Mouse (Mus musculus) forebrain, embryonic 14.5 days (tissue): ENCODE data around the gene L3mbtl1. TPM values are rescaled to one million over a fixed set of nuclear protein-coding genes. Genes with fewer than 3 reads are reported as not detected.
"Not testable (repeated sequence)": the region's sequence is repeated elsewhere in the genome, so short reads cannot be mapped to it uniquely, and the experiment has no call there.

Experiments
- ATAC-seq: fragments of 200-750 bp; cut with Nextera tagmentation; 2 replicates; pipeline ENCODE4 v1.8.0; 2017; ENCODE audit warnings: mild to moderate bottlenecking, moderate library complexity
- DNase-seq: peaks from one replicate; pipeline ENCODE4 v3.0.0-alpha.2; 2015; ENCODE audit warnings: low spot score
- H3K27ac ChIP-seq: fragments of 300-500 bp; sonication (generic); 2 replicates; pipeline ENCODE4 v1.5.1; 2014; ENCODE audit warnings: low read depth, mild to moderate bottlenecking, control low read depth, low read length, moderate library complexity
- H3K27me3 ChIP-seq: fragments of 300-500 bp; sonication (generic); replicated peaks from 2 replicates; pipeline ENCODE4 v1.6.1; 2014; ENCODE audit warnings: low read length, control low read depth, mixed read lengths; ENCODE audit not compliant: control insufficient read depth, insufficient read depth
- H3K36me3 ChIP-seq: fragments of 300-500 bp; sonication (generic); 2 replicates; pipeline ENCODE4 v1.6.1; 2014; ENCODE audit warnings: low read length, control low read depth; ENCODE audit not compliant: control insufficient read depth, insufficient read depth
- H3K4me1 ChIP-seq: fragments of 300-500 bp; sonication (generic); 2 replicates; pipeline ENCODE4 v1.6.1; 2014; ENCODE audit warnings: antibody characterized with exemption, low read length, control low read depth; ENCODE audit not compliant: control insufficient read depth, insufficient read depth
- H3K4me2 ChIP-seq: fragments of 300-500 bp; sonication (generic); 2 replicates; pipeline ENCODE4 v1.6.1; 2014; ENCODE audit warnings: mild to moderate bottlenecking, control low read depth, low read length
- H3K4me3 ChIP-seq: fragments of 300-500 bp; sonication (generic); 2 replicates; pipeline ENCODE4 v1.5.1; 2014; ENCODE audit warnings: low read depth, low read length, control low read depth
- H3K9ac ChIP-seq: fragments of 300-500 bp; sonication (generic); 2 replicates; pipeline ENCODE4 v1.6.1; 2014; ENCODE audit warnings: mild to moderate bottlenecking, low read length, control low read depth, moderate library complexity
- H3K9me3 ChIP-seq: fragments of 300-500 bp; sonication (generic); replicated peaks from 2 replicates; pipeline ENCODE4 v1.6.1; 2016; ENCODE audit warnings: low read length, control low read depth, mixed read lengths; ENCODE audit not compliant: control insufficient read depth
- WGBS: fragments of 180-500 bp; shearing (Covaris S2); extraction: QIAGEN DNeasy Blood & Tissue Kit; methylation state at CpG from one replicate; pipeline ENCODE4 v1.1.7; 2014; 5-methylcytosine and 5-hydroxymethylcytosine counted together
- polyA plus RNA-seq: library from polyadenylated mRNA; unstranded; fragments of >200 nt; fragmentation: Nextera tagmentation; extraction: Ambion mirVana; gene quantifications from 2 replicates; pipeline ENCODE4 v1.2.1, GENCODE M21; 2014

Gene L3mbtl1
- 0.11 and 0.70 TPM in 2 replicates for polyA plus RNA-seq

DNA sequence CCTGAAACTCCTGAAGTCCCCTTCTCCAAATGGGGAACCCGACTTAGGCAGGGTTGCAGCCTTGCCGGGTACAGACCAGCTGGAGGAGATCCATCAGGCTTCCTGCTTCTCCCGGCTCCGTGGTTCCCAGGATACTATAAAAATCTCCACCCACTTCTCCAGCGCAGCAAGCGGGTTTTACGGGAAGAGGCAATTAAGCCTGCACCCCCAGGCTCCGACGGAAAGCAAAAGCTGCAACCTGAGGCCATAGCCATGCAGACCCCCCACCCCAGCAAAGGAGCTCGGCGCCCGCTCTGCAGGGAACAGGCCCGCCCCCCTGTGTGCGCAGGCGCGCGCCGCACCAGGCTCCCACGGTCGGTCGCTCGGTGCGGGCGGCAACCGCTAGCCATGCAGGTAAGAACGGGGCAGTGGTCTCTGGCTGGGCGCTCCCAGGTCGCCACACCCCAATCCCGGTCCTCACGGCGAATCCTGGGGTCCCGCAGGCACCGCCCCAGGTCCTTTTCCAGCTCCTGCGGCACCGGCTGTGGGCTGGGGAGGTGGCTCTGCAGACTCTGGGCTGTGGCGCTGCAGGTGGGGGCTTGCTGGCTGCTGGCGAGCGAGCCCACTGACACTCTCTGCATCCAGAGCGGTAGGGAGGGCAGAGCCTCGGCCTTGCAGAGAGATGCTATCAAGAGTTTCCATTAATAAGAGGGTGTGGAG is at the start of gene L3mbtl1:
TSS of gene L3mbtl1 (plus strand) at position 325 of the 699 bp plus-strand sequence.
- peak within 1 kb of the TSS; percentile 66 for H3K9ac ChIP-seq
- DNase-seq (peak; percentile 39), ATAC-seq (peak; percentile 78)
- no peaks in the 10 kb centered on the region; the same call in 1 of the 2 replicates for H3K27me3 ChIP-seq
- WGBS = 0% methylated on average over 36 of the region's 40 CpGs
- H3K4me1 ChIP-seq = peaks cover 2% of the 10 kb centered on the region; the same call in 1 of the 2 replicates
- peak within 1 kb of the TSS; percentile 97 for H3K4me2 ChIP-seq
- no peaks in the 10 kb centered on the region for H3K9me3 ChIP-seq
- peak within 1 kb of the TSS; percentile 49 for H3K4me3 ChIP-seq
- H3K36me3 ChIP-seq = peaks cover 30% of the 10 kb centered on the region
- no peak within 1 kb of the TSS for H3K27ac ChIP-seq

DNA sequence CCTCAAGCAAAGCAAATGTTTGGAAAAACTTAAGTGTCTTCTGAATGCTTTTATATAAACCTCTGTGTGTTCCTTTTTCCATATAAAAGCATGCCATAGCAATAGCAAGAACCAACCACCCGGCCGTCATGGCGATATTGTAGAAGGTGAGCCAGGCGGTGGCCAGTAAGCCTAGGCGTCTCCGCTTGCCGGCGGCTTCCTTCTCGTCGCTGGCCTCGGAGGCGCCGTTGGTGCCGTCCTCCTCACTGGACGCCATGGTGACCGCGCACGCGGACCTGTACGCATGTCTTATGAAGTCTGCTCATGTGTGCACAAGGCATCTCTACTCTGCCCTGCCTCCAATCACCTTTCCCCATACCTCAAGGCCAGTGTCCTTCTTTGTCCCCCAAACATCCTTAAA is 44.0 kb upstream of the L3mbtl1 start:
- H3K27ac ChIP-seq, H3K4me3 ChIP-seq, H3K9me3 ChIP-seq, H3K27me3 ChIP-seq, H3K4me1 ChIP-seq, H3K4me2 ChIP-seq, DNase-seq, H3K9ac ChIP-seq, ATAC-seq, H3K36me3 ChIP-seq: not testable (repeated sequence)
- 92% methylated on average over 19 of the region's 20 CpGs for WGBS

DNA sequence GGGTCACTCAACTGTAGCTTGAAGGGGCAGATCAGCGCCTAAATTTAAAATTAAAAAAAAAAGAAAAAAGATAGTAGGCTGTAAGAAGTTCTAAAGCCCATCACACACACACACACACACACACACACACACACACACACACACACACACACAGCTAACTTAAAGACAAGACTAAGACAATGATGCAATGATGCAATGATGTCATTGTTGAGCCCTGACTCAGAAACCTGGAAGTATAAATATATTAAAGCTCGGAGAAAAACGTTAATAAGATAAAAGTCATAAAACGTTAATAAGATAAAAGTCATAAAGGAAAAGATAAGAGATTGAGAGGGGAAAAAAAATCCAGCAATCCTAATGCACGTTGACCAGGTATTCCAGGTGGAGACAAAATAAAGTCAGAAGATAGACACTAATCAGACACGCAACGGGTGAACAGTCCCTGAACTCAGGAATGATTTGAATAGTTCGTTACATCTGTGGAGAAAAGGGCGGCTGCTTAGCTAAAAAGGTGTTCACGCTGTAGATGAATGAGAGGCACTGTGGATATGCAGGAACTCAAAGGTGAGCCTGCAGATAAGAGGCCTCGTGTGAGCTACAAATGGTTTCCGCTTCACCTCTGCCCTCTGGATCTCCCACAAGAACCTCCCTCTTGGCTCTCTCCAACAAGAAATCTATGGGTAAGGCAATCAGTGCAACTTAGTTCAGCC is 43.2 kb upstream of the L3mbtl1 start:
- H3K9ac ChIP-seq = no peak overlapping the region
- H3K9me3 ChIP-seq = no peaks in the 10 kb centered on the region
- H3K27ac ChIP-seq = no peak overlapping the region
- no peak overlapping the region for H3K4me2 ChIP-seq
- H3K36me3 ChIP-seq = no peaks in the 10 kb centered on the region
- H3K4me1 ChIP-seq = peaks cover 7% of the 10 kb centered on the region
- H3K4me3 ChIP-seq = no peak overlapping the region
- H3K27me3 ChIP-seq = no peaks in the 10 kb centered on the region
- 50% methylated on average over 12 of the region's 12 CpGs for WGBS
- DNase-seq (no peak), ATAC-seq (no peak)

DNA sequence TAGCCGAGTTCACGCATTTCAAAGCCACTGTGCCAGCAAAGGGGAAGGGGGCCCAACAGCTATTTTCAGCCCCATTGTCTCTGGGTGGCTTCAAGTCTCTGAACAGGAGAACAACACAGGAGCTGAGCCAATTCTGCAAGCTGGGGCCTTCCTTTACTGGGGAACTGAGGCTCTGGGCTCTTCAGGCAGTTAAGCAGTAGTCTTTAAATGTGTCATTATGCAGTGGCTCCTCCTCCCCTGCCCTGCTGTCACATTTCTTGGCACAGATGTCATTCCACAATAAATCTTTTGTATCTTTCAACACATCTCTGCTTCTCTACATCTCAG is 42.7 kb upstream of the L3mbtl1 start:
- H3K27me3 ChIP-seq = no peaks in the 10 kb centered on the region
- H3K4me2 ChIP-seq = no peak overlapping the region
- H3K9ac ChIP-seq = no peak overlapping the region
- no peaks in the 10 kb centered on the region for H3K9me3 ChIP-seq
- 4% methylated on average over 2 of the region's 2 CpGs for WGBS
- H3K36me3 ChIP-seq = no peaks in the 10 kb centered on the region
- peaks cover 7% of the 10 kb centered on the region for H3K4me1 ChIP-seq
- no peak overlapping the region for H3K27ac ChIP-seq
- peak; percentile 73 for DNase-seq
- ATAC-seq = peak; percentile 54; the same call in 1 of the 2 replicates
- no peak overlapping the region for H3K4me3 ChIP-seq

DNA sequence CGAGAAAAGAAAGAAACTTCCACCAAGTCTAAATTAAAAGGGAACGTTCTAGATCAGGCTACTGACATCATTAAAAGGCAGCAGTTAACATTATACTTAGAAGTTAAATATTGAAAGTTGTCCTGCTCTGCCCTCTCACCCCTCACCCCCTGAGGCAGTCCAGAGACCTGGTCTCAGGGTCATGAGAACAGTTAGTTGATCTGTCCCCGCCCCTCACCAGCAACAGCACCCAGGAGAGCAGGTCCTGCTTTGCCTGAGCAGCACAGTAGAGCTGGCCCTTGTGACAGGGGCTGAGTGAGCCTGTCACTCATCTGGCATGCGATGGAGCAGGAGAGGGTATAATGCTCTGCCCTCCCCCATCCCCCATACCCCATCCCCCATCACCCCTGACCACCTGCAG is 37.4 kb upstream of the L3mbtl1 start:
- Histone ChIP-seq H3K4me3 (no peak overlapping the region), H3K4me2 (no peak overlapping the region), H3K36me3 (no peaks in the 10 kb centered on the region), H3K4me1 (no peaks in the 10 kb centered on the region), H3K9me3 (no peaks in the 10 kb centered on the region), H3K27me3 (no peaks in the 10 kb centered on the region), H3K27ac (no peak overlapping the region), H3K9ac (no peak overlapping the region)
- DNase-seq = no peak
- WGBS = 77% methylated on average over 4 of the region's 4 CpGs
- ATAC-seq = no peak

DNA sequence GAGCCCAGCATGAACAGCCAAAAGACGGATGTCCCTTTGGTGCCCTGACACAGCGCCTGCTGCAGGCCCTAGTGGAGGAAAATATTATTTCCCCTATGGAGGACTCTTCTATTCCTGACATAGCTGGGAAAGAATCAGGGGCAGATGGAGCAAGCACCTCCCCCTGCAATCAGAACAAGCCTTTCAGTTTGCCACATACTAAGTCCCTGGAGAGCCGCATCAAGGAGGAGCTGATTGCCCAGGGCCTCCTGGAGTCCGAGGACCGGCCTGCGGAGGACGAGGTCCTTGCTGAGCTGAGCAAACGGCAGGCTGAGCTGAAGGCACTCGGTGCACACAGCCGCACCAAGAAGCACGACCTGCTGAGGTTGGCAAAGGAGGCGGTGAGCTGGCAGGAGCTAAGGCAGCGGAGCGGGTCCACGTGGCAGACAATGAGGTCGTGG is 35.2 kb upstream of the L3mbtl1 start:
- Histone ChIP-seq H3K36me3 (no peaks in the 10 kb centered on the region), H3K4me1 (0 out of 2 replicates have a peak, but pooled peaks cover 3% of the 10 kb centered on the region), H3K4me2 (0 out of 2 replicates have a peak overlapping the region, but pooled peaks have one; percentile 14), H3K9me3 (no peaks in the 10 kb centered on the region), H3K27me3 (no peaks in the 10 kb centered on the region), H3K27ac (no peak overlapping the region), H3K9ac (peak overlapping the region; percentile 41; the same call in 1 of the 2 replicates), H3K4me3 (no peak overlapping the region)
- peak; percentile 29 for DNase-seq
- 51% methylated on average over 16 of the region's 16 CpGs for WGBS
- ATAC-seq = no peak

DNA sequence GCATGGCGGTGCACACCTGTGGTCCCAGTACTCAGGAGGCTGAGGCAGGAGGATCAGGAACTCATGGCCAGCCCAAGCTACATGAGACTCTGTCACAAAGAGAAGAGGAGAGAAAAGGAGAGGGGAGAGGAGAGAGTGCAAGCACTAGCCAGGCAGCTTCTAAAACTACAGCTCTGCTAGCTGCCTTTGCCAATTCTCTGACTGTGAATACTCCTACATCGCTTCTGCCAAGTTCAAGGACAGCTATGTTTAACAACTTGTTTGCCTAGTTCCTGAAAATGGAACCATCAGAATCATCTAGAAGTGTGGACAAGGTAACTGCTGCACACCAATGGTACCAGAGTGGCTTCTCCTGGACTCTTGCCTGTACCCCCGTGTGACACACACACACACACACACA is 29.2 kb upstream of the L3mbtl1 start:
- ATAC-seq = no peak
- Histone ChIP-seq H3K27me3 (no peaks in the 10 kb centered on the region), H3K4me2 (no peak overlapping the region), H3K9me3 (no peaks in the 10 kb centered on the region), H3K36me3 (no peaks in the 10 kb centered on the region), H3K9ac (no peak overlapping the region), H3K27ac (no peak overlapping the region), H3K4me3 (no peak overlapping the region), H3K4me1 (0 out of 2 replicates have a peak, but pooled peaks cover 3% of the 10 kb centered on the region)
- no peak for DNase-seq
- WGBS = 84% methylated on average over 3 of the region's 3 CpGs

DNA sequence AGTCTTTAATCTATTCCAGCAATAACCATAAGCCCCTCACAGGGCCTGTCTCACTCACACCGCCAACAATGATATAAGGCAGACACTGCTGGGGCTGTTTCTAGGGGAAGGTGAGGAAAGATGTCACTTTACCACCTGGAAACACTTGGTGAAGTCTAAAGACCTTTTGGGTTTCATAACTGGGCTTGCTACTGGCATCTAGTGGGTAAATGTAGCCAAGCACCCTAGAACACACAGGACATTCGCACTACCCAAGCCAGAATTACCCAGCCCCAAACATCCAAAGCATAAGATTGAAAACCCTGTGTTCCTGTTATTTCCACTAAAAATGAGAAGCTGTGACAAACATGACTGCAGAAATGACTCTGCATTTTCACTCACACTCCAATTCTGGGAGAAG is 28.8 kb upstream of the L3mbtl1 start:
- peak; percentile 53 for DNase-seq
- Histone ChIP-seq H3K36me3 (no peaks in the 10 kb centered on the region), H3K4me2 (no peak overlapping the region), H3K9ac (no peak overlapping the region), H3K4me1 (0 out of 2 replicates have a peak, but pooled peaks cover 3% of the 10 kb centered on the region), H3K4me3 (no peak overlapping the region), H3K9me3 (no peaks in the 10 kb centered on the region), H3K27me3 (no peaks in the 10 kb centered on the region), H3K27ac (no peak overlapping the region)
- WGBS = 69% methylated on average over 2 of the region's 2 CpGs
- ATAC-seq = no peak

DNA sequence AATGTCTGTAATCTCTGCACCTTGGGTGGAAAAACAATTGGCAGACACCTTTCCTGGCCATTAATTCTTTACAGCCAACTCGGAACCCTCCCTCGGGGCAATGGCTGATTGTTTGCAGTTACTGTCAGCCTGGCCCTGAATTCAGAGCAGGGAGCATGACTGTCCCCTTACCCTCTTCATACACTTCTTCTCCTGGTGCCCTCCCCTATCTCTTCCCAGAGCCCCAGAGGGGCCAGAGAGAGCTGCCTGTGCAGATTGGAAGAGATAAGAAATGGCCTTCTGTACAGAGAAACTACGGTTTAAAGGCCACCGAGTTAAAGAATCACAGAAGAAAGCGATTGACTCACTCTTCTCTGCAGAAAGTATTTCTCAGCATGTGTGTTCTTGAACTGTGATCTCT is 23.3 kb upstream of the L3mbtl1 start:
- 80% methylated on average over 5 of the region's 5 CpGs for WGBS
- no peaks in the 10 kb centered on the region for H3K9me3 ChIP-seq
- H3K9ac ChIP-seq = no peak overlapping the region
- no peaks in the 10 kb centered on the region for H3K27me3 ChIP-seq
- no peak overlapping the region for H3K27ac ChIP-seq
- DNase-seq (no peak), ATAC-seq (no peak)
- no peak overlapping the region for H3K4me2 ChIP-seq
- H3K36me3 ChIP-seq = no peaks in the 10 kb centered on the region
- no peaks in the 10 kb centered on the region for H3K4me1 ChIP-seq
- no peak overlapping the region for H3K4me3 ChIP-seq
